Mouse (Mus musculus): ENCODE measurements at regions not wholly inside any gene's neighbourhood (a gene's known extent, or its start where the extent isn't known, plus 50 kb on each side); places are given as distances from the start of the nearest gene placed in this dataset.
"Not testable (repeated sequence)": the region's sequence is repeated elsewhere in the genome, so short reads cannot be mapped to it uniquely, and the experiment has no call there.

- Histone ChIP-seq H3K9me3 (ENCODE audit: control insufficient read depth, low read length) (no peaks in the 10 kb centered on the region), H3K9ac (replicated peaks; ENCODE audit: low read depth, low read length) (no peak overlapping the region), H3K4me1 (replicated peaks; ENCODE audit: control insufficient read depth, insufficient read depth, low read length) (0 out of 2 replicates have a peak, but pooled peaks cover 10% of the 10 kb centered on the region), H3K4me3 (replicated peaks; ENCODE audit: low read length) (no peak overlapping the region), H3K4me2 (ENCODE audit: low read length) (no peak overlapping the region), H3K27ac (ENCODE audit: low read length) (no peak overlapping the region; the same call in 1 of the 2 replicates), H3K27me3 (replicated peaks; ENCODE audit: control insufficient read depth, insufficient read depth, low read length) (no peaks in the 10 kb centered on the region), H3K36me3 (ENCODE audit: control insufficient read depth, insufficient read depth) (no peaks in the 10 kb centered on the region)
- WGBS: 68% methylated on average over 6 of the region's 6 CpGs
- ATAC-seq: peak; percentile 55; the same call in 1 of the 2 replicates
These were observed 235.3 kb downstream of the Tmem114 start for GRCm38 (mm10) chr16:8189472-8190240.

- H3K27ac ChIP-seq (ENCODE audit: low read length): no peak overlapping the region
- ATAC-seq: no peak
- H3K9me3 ChIP-seq (ENCODE audit: control insufficient read depth, low read length): no peaks in the 10 kb centered on the region
- H3K36me3 ChIP-seq (ENCODE audit: control insufficient read depth, insufficient read depth): no peaks in the 10 kb centered on the region
- no peaks in the 10 kb centered on the region for H3K27me3 ChIP-seq (replicated peaks; ENCODE audit: control insufficient read depth, insufficient read depth, low read length)
- H3K4me2 ChIP-seq (ENCODE audit: low read length): no peak overlapping the region
- H3K4me3 ChIP-seq (replicated peaks; ENCODE audit: low read length): no peak overlapping the region
- no peak overlapping the region for H3K9ac ChIP-seq (replicated peaks; ENCODE audit: low read depth, low read length)
- WGBS: 46% methylated on average over 1 of the region's 1 CpGs
- H3K4me1 ChIP-seq (replicated peaks; ENCODE audit: control insufficient read depth, insufficient read depth, low read length): 0 out of 2 replicates have a peak, but pooled peaks cover 10% of the 10 kb centered on the region
These were observed 235.9 kb downstream of the Tmem114 start for GRCm38 (mm10) chr16:8189071-8189470.

DNA sequence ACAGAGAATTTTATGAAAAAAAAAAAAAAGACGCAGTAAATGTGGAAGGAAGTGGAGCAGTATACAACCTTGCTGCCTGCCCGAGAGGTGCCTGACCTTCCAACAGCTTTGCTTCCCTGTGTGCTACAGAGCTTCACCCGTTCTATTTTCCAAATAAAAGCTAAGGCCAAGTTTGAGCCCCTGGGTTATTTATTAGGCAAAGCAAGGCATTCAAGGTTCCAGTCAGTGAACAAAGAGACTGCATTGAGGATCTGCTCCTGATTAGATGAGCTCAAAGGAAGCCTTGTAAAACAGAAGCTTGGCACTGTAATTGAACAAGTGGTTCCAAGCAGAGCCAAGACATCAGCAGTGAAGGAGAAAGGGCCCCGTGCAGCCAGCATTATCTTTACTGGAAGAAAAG is 236.4 kb downstream of the Tmem114 start:
- H3K4me3 ChIP-seq (replicated peaks; ENCODE audit: low read length): no peak overlapping the region
- H3K27me3 ChIP-seq (replicated peaks; ENCODE audit: control insufficient read depth, insufficient read depth, low read length): no peaks in the 10 kb centered on the region
- H3K9ac ChIP-seq (replicated peaks; ENCODE audit: low read depth, low read length): no peak overlapping the region
- H3K4me2 ChIP-seq (ENCODE audit: low read length): no peak overlapping the region
- 0 out of 2 replicates have a peak, but pooled peaks cover 10% of the 10 kb centered on the region for H3K4me1 ChIP-seq (replicated peaks; ENCODE audit: control insufficient read depth, insufficient read depth, low read length)
- H3K9me3 ChIP-seq (ENCODE audit: control insufficient read depth, low read length): no peaks in the 10 kb centered on the region
- ATAC-seq: peak; percentile 63; the same call in 1 of the 2 replicates
- no peaks in the 10 kb centered on the region for H3K36me3 ChIP-seq (ENCODE audit: control insufficient read depth, insufficient read depth)
- no peak overlapping the region for H3K27ac ChIP-seq (ENCODE audit: low read length)
- WGBS: 11% methylated on average over 4 of the region's 4 CpGs

DNA sequence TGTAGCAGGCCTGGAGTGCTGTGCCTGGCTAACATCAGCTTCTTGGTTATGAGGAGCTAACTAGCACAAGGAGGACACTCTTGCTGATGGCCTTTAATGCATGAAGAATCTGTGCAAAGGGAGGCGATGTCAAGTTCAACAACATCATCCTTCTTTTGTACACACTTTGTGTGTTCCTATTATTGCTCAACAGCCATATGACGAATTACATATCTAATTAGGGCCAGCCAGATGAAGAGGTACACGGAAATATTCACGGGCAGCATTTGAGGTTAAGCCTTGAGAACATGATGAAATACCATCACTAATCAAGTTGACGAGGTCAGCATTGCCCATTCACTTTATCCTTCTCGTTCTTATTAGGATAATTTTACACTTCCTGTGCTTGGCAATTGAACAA is 240.2 kb downstream of the Tmem114 start:
- Histone ChIP-seq H3K4me1 (replicated peaks; ENCODE audit: control insufficient read depth, insufficient read depth, low read length) (0 out of 2 replicates have a peak, but pooled peaks cover 7% of the 10 kb centered on the region), H3K9me3 (ENCODE audit: control insufficient read depth, low read length) (no peaks in the 10 kb centered on the region), H3K4me3 (replicated peaks; ENCODE audit: low read length) (no peak overlapping the region), H3K36me3 (ENCODE audit: control insufficient read depth, insufficient read depth) (no peaks in the 10 kb centered on the region), H3K9ac (replicated peaks; ENCODE audit: low read depth, low read length) (no peak overlapping the region), H3K27ac (ENCODE audit: low read length) (no peak overlapping the region), H3K4me2 (ENCODE audit: low read length) (no peak overlapping the region), H3K27me3 (replicated peaks; ENCODE audit: control insufficient read depth, insufficient read depth, low read length) (no peaks in the 10 kb centered on the region)
- 70% methylated on average over 6 of the region's 6 CpGs for WGBS
- no peak for ATAC-seq

DNA sequence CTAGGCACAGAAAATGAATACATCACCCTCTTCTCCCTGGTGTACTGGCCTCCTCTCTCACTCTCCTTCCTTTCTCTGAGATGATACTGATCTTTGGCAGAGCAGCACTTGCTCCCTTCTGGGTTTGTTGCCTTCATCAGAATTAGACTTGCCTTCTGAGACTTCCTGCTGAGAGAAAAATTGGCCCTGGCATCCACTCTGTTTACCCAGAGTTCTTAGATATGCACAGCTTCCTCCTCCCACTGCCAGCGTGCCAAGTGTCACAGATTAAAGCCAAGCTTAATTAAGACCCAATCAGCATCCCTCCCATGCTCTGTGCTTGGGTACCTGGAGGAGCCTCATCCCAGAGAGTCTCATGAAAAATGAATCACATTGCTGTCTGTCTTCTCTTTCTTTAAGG is 246.0 kb downstream of the Tmem114 start:
- no peak overlapping the region for H3K4me3 ChIP-seq (replicated peaks; ENCODE audit: low read length)
- peak; percentile 61; the same call in 1 of the 2 replicates for ATAC-seq
- WGBS: 13% methylated on average over 1 of the region's 1 CpGs

GRCm38 (mm10) chr16:8177226-8177625 is 247.7 kb downstream of the Tmem114 start:
- H3K27ac ChIP-seq (ENCODE audit: low read length); H3K27me3 ChIP-seq (replicated peaks; ENCODE audit: control insufficient read depth, insufficient read depth, low read length); H3K9ac ChIP-seq (replicated peaks; ENCODE audit: low read depth, low read length); H3K4me2 ChIP-seq (ENCODE audit: low read length); H3K4me3 ChIP-seq (replicated peaks; ENCODE audit: low read length); H3K9me3 ChIP-seq (ENCODE audit: control insufficient read depth, low read length); ATAC-seq; H3K36me3 ChIP-seq (ENCODE audit: control insufficient read depth, insufficient read depth); H3K4me1 ChIP-seq (replicated peaks; ENCODE audit: control insufficient read depth, insufficient read depth, low read length): not testable (repeated sequence)
- WGBS: 94% methylated on average over 7 of the region's 7 CpGs

More for the DNA sequence above, 246.0 kb downstream of the Tmem114 start:
- H3K4me2 ChIP-seq (ENCODE audit: low read length): no peak overlapping the region
- no peaks in the 10 kb centered on the region for H3K36me3 ChIP-seq (ENCODE audit: control insufficient read depth, insufficient read depth)
- no peak overlapping the region for H3K9ac ChIP-seq (replicated peaks; ENCODE audit: low read depth, low read length)
- H3K9me3 ChIP-seq (ENCODE audit: control insufficient read depth, low read length): no peaks in the 10 kb centered on the region
- H3K27me3 ChIP-seq (replicated peaks; ENCODE audit: control insufficient read depth, insufficient read depth, low read length): no peaks in the 10 kb centered on the region
- no peak overlapping the region for H3K27ac ChIP-seq (ENCODE audit: low read length)
- no peaks in the 10 kb centered on the region for H3K4me1 ChIP-seq (replicated peaks; ENCODE audit: control insufficient read depth, insufficient read depth, low read length)

DNA sequence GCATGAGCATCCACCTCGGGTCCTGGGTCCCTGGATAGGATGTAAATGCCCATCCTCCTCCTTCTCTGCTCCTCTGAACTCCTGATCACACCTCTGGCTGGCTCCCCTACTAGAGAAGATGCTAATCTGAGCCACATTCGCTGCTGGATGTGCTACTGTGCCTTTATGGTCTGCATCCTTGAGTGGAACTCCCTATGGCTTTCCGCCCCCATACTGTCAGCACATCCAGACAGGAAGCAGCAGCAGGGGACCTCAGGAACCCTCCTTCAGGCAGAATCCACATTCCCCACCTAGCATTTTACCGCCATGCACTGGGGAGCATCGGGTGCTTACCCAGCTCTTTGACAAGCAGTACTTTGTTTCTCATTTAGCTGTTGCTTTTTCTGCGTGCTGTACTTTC is 248.8 kb downstream of the Tmem114 start:
- Histone ChIP-seq H3K9me3 (ENCODE audit: control insufficient read depth, low read length) (no peaks in the 10 kb centered on the region), H3K9ac (replicated peaks; ENCODE audit: low read depth, low read length) (no peak overlapping the region), H3K4me2 (ENCODE audit: low read length) (no peak overlapping the region), H3K36me3 (ENCODE audit: control insufficient read depth, insufficient read depth) (no peaks in the 10 kb centered on the region), H3K4me1 (replicated peaks; ENCODE audit: control insufficient read depth, insufficient read depth, low read length) (no peaks in the 10 kb centered on the region), H3K4me3 (replicated peaks; ENCODE audit: low read length) (no peak overlapping the region), H3K27ac (ENCODE audit: low read length) (no peak overlapping the region), H3K27me3 (replicated peaks; ENCODE audit: control insufficient read depth, insufficient read depth, low read length) (no peaks in the 10 kb centered on the region)
- 75% methylated on average over 6 of the region's 6 CpGs for WGBS
- no peak for ATAC-seq

Measured in forebrain, embryonic 16.5 days (tissue).